Mouse (Mus musculus) thymus, postnatal 36 days (tissue): ENCODE results near the gene Wdr53.
"Not testable (repeated sequence)": the region's sequence is repeated elsewhere in the genome, so short reads cannot be mapped to it uniquely, and the experiment has no call there.

Experiments used
- DNase-seq, 2 experiments: peaks; one replicate each; pipeline ENCODE4 v3.0.0; 2022; ENCODE audit warnings: mixed read lengths in 2 of 2

Wdr53 gene

GRCm38 (mm10) chr16:32280211-32280610, 33.2 kb downstream of the Wdr53 start:
- no peak for DNase-seq

- DNase-seq: no peak
These were observed 35.6 kb downstream of the Wdr53 start for GRCm38 (mm10) chr16:32282608-32283007.

- no peak for DNase-seq
These were observed 44.8 kb downstream of the Wdr53 start for GRCm38 (mm10) chr16:32291821-32292220.

GRCm38 (mm10) chr16:32299617-32300016, 52.6 kb downstream of the Wdr53 start:
- not testable (repeated sequence) for DNase-seq

- DNase-seq: no peak
These were observed 56.0 kb downstream of the Wdr53 start for GRCm38 (mm10) chr16:32303046-32303445.

GRCm38 (mm10) chr16:32303886-32304285, 56.9 kb downstream of the Wdr53 start:
- no peak for DNase-seq
